In the genomic region with DNA sequence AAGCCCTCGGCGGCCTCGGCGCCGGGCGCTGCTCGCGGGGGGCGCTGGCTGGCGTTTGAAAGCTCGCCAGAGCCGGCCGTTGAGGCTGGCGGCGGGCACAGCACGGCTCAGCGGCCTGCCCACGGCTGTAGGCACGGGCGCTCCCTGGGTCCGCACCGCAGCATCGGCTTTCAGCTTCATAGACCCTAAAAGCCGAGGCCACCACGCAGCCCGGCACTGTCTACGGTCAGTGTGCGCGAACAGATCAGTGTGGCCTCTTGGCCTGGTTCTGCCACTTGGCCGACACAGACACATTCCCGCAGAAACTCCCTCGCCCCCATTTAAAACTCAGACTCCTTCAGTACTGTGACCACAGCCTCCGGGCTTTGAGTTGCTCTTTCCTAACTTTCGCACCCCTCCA, we compare ENCODE assay signal across 8 mouse cellular contexts. TPM values are rescaled to one million over a fixed set of nuclear protein-coding genes. Genes with fewer than 3 reads are reported as not detected.
A peak's percentile ranks its signal among the peaks of the same experiment; 100 is the strongest.
DNase-seq lines count a peak whose midpoint lies in the region; ATAC-seq and TF ChIP-seq lines count a peak whose summit lies in the region.

No protein-coding gene starts in this region.

- no peak for DNase-seq in kidney, adult 18-20 months
- DNase-seq in c-Kit-negative CD71-positive TER-119-positive erythroid progenitor cells, embryonic 14.5 days (ENCODE audit: low read depth, low spot score), result peak; percentile 21
- peak; percentile 32 for DNase-seq in forelimb bud, embryonic 11.5 days (ENCODE audit: low read depth, low spot score)
- peak in 1 of 3 experiments; percentile 12 for DNase-seq in liver, embryonic 14.5 days (ENCODE audit: low read depth in 3 of 3, low spot score in 3 of 3)
- no peak for DNase-seq in left cerebral cortex, postnatal 14 days (ENCODE audit: low spot score in 2 of 2)
- DNase-seq in urinary bladder, adult 2 months (ENCODE audit: low spot score), result no peak

- peaks cover 3% of the 10 kb centered on the region; the same call in 1 of the 2 replicates for H3K9me3 ChIP-seq in kidney, embryonic 14.5 days (ENCODE audit: control insufficient read depth, low read length)
- no peaks in the 10 kb centered on the region for H3K9me3 ChIP-seq in liver, embryonic 14.5 days (ENCODE audit: control insufficient read depth, low read length)
- H3K9me3 ChIP-seq in neural tube, embryonic 15.5 days (replicated peaks), result no peaks in the 10 kb centered on the region

- peak overlapping the region; percentile 87 for H3K4me3 ChIP-seq in kidney, embryonic 14.5 days (ENCODE audit: low read length)
- H3K4me3 ChIP-seq in liver, embryonic 14.5 days (ENCODE audit: insufficient read depth in 1 of 2, low read depth in 2 of 2, low read length in 2 of 2), result peak overlapping the region; percentile 75 to 97
- H3K4me3 ChIP-seq in neural tube, embryonic 15.5 days (replicated peaks), result peak overlapping the region; percentile 84

- H3K27me3 ChIP-seq in kidney, embryonic 14.5 days (ENCODE audit: control insufficient read depth, insufficient read depth, low read length), result no peaks in the 10 kb centered on the region
- H3K27me3 ChIP-seq in liver, embryonic 14.5 days (ENCODE audit: control insufficient read depth, insufficient read depth, low read length), result no peaks in the 10 kb centered on the region
- no peaks in the 10 kb centered on the region for H3K27me3 ChIP-seq in neural tube, embryonic 15.5 days (replicated peaks)

- under 1% methylated on average over 30 of the region's 34 CpGs for WGBS in kidney, embryonic 14.5 days
- under 1% methylated on average over 27 of the region's 34 CpGs for WGBS in liver, embryonic 14.5 days (ENCODE audit: insufficient replicate concordance)
- WGBS in neural tube, embryonic 15.5 days, result under 1% methylated on average over 34 of the region's 34 CpGs

- H3K4me1 ChIP-seq in kidney, embryonic 14.5 days (ENCODE audit: control insufficient read depth, insufficient read depth, low read length), result peaks cover 11% of the 10 kb centered on the region
- H3K4me1 ChIP-seq in liver, embryonic 14.5 days (replicated peaks; ENCODE audit: control insufficient read depth in 2 of 2, insufficient read depth in 2 of 2, low read length in 1 of 2), result peaks cover 9% of the 10 kb centered on the region in 2 experiments
- H3K4me1 ChIP-seq in neural tube, embryonic 15.5 days, result peaks cover 18% of the 10 kb centered on the region

- H3K4me2 ChIP-seq in kidney, embryonic 14.5 days (replicated peaks; ENCODE audit: low read depth, low read length), result peak overlapping the region; percentile 47
- H3K4me2 ChIP-seq in liver, embryonic 14.5 days (ENCODE audit: low read depth), result peak overlapping the region; percentile 87
- H3K4me2 ChIP-seq in neural tube, embryonic 15.5 days, result peak overlapping the region; percentile 67

- peaks cover 19% of the 10 kb centered on the region for H3K36me3 ChIP-seq in kidney, embryonic 14.5 days (ENCODE audit: control insufficient read depth, insufficient read depth, low read length)
- peaks cover 15% of the 10 kb centered on the region for H3K36me3 ChIP-seq in liver, embryonic 14.5 days (replicated peaks; ENCODE audit: control insufficient read depth, insufficient read depth, low read depth)
- H3K36me3 ChIP-seq in neural tube, embryonic 15.5 days, result peaks cover 15% of the 10 kb centered on the region

- ATAC-seq in kidney, embryonic 14.5 days (ENCODE audit: low FRiP score, low TSS enrichment), result peak; percentile 86
- ATAC-seq in liver, embryonic 14.5 days (ENCODE audit: insufficient read depth), result peak; percentile 78
- ATAC-seq in neural tube, embryonic 15.5 days (ENCODE audit: low FRiP score), result peak; percentile 82

- no peak for TF ChIP-seq CTCF in liver, embryonic 14.5 days (IDR thresholded peaks at IDR 0.05; ENCODE audit: low read depth)

- intact Hi-C loops in left cerebral cortex, postnatal 14 days (cut with DNase I), result loop anchor here (10.0 kb wide), 1 partner anchor 1926 kb away; no protein-coding TSS in a partner anchor

- TF ChIP-seq EP300 in liver, embryonic 14.5 days (IDR thresholded peaks at IDR 0.05; ENCODE audit: low read depth), result no peak

- H3K27ac ChIP-seq in kidney, embryonic 14.5 days (ENCODE audit: low read depth, low read length), result peak overlapping the region; percentile 83
- H3K27ac ChIP-seq in liver, embryonic 14.5 days, result peak overlapping the region; percentile 69
- H3K27ac ChIP-seq in neural tube, embryonic 15.5 days (replicated peaks), result peak overlapping the region; percentile 94

- H3K9ac ChIP-seq in kidney, embryonic 14.5 days (ENCODE audit: low read depth, low read length), result peak overlapping the region; percentile 83
- H3K9ac ChIP-seq in liver, embryonic 14.5 days (replicated peaks), result peak overlapping the region; percentile 98
- peak overlapping the region; percentile 90 for H3K9ac ChIP-seq in neural tube, embryonic 15.5 days (replicated peaks)

RNA-seq across cellular contexts. Expression of gene Lin7c, which starts 0.4 kb away (rescaled TPM):
- polyA plus RNA-seq in kidney, embryonic 14.5 days (2014; fragmentation: Nextera tagmentation; extraction: Ambion mirVana), result 50.8 and 80.7 TPM in 2 replicates
- 5.2 and 7.2 TPM in 2 replicates for polyA plus RNA-seq in liver, embryonic 14.5 days (2012; rRNA removed)
- 16.8 and 17.3 TPM in 2 replicates for polyA plus RNA-seq in liver, embryonic 14.5 days (2014; fragmentation: Nextera tagmentation; extraction: Ambion mirVana)
- polyA plus RNA-seq in neural tube, embryonic 15.5 days (2015; fragmentation: Nextera tagmentation; extraction: Ambion mirVana), result 158 and 169 TPM in 2 replicates
- 10 to 100 TPM; 82.2 to 83.1 TPM for total RNA-seq in left cerebral cortex, postnatal 14 days (2021)
- polyA plus RNA-seq in urinary bladder, adult 2 months (2012; rRNA removed), result 23.5 and 28.1 TPM in 2 replicates

RNA-seq across cellular contexts. Expression of gene Lgr4, which starts 26.4 kb away (rescaled TPM):
- 41.7 and 44.5 TPM in 2 replicates for polyA plus RNA-seq in kidney, embryonic 14.5 days (2014; fragmentation: Nextera tagmentation; extraction: Ambion mirVana)
- polyA plus RNA-seq in liver, embryonic 14.5 days (2012; rRNA removed), result 2.9 and 3.0 TPM in 2 replicates
- 3.9 and 4.2 TPM in 2 replicates for polyA plus RNA-seq in liver, embryonic 14.5 days (2014; fragmentation: Nextera tagmentation; extraction: Ambion mirVana)
- polyA plus RNA-seq in neural tube, embryonic 15.5 days (2015; fragmentation: Nextera tagmentation; extraction: Ambion mirVana), result 8.3 and 9.8 TPM in 2 replicates
- 10 to 100 TPM; 22.1 to 23.0 TPM for total RNA-seq in left cerebral cortex, postnatal 14 days (2021)
- 26.8 and 28.4 TPM in 2 replicates for polyA plus RNA-seq in urinary bladder, adult 2 months (2012; rRNA removed)

Comparison
In these comparisons a context has a peak if more than half of its experiments do, and no peak if none do; other contexts are left out.
1. DNase-seq: peak in c-Kit-negative CD71-positive TER-119-positive erythroid progenitor cells, embryonic 14.5 days (single experiment) and forelimb bud, embryonic 11.5 days (single experiment); none in kidney, adult 18-20 months (single experiment), left cerebral cortex, postnatal 14 days (0 of 2) and urinary bladder, adult 2 months (single experiment).
2. Peak in every context shown above with its lines, with median percentiles within 50 percentile points of each other: ATAC-seq, H3K27ac ChIP-seq, H3K4me2 ChIP-seq, H3K4me3 ChIP-seq and H3K9ac ChIP-seq.